Mouse (Mus musculus): ENCODE data around the gene Gpc6. TPM values are rescaled to one million over a fixed set of nuclear protein-coding genes. Genes with fewer than 3 reads are reported as not detected.

Gene Gpc6
- total and polyA plus RNA-seq, 2 experiments from 2014 or later, result 11.0 to 17.1 TPM

GRCm38 (mm10) chr14:117068179-117068578, 143.1 kb downstream of the Gpc6 start:
- Histone ChIP-seq H3K36me3 (replicated peaks; ENCODE audit: control insufficient read depth, insufficient read depth, low read length) (no peaks in the 10 kb centered on the region), H3K4me1 (ENCODE audit: control insufficient read depth, insufficient read depth) (no peaks in the 10 kb centered on the region), H3K27ac (ENCODE audit: low read depth) (no peak overlapping the region), H3K27me3 (ENCODE audit: control insufficient read depth, insufficient read depth, low read length) (no peaks in the 10 kb centered on the region), H3K9me3 (replicated peaks; ENCODE audit: control insufficient read depth, low read length) (no peaks in the 10 kb centered on the region), H3K9ac (replicated peaks; ENCODE audit: low read depth, low read length) (no peak overlapping the region), H3K4me2 (ENCODE audit: low read depth, low read length) (no peak overlapping the region), H3K4me3 (ENCODE audit: low read depth, low read length) (no peak overlapping the region)
- WGBS, result 75% methylated on average over 5 of the region's 5 CpGs
- TF ChIP-seq EP300 (IDR thresholded peaks at IDR 0.05; ENCODE audit: low read depth) (no peak), CTCF (IDR thresholded peaks at IDR 0.05; ENCODE audit: low read depth) (no peak)
- DNase-seq (ENCODE audit: low spot score) (no peak), ATAC-seq (ENCODE audit: insufficient read depth, low read depth) (no peak)

- DNase-seq (ENCODE audit: low spot score), result no peak
- Histone ChIP-seq H3K27ac (ENCODE audit: low read depth) (no peak overlapping the region), H3K9me3 (replicated peaks; ENCODE audit: control insufficient read depth, low read length) (no peaks in the 10 kb centered on the region), H3K4me3 (ENCODE audit: low read depth, low read length) (no peak overlapping the region), H3K9ac (replicated peaks; ENCODE audit: low read depth, low read length) (no peak overlapping the region), H3K4me2 (ENCODE audit: low read depth, low read length) (no peak overlapping the region), H3K4me1 (ENCODE audit: control insufficient read depth, insufficient read depth) (no peaks in the 10 kb centered on the region), H3K27me3 (ENCODE audit: control insufficient read depth, insufficient read depth, low read length) (no peaks in the 10 kb centered on the region), H3K36me3 (replicated peaks; ENCODE audit: control insufficient read depth, insufficient read depth, low read length) (no peaks in the 10 kb centered on the region)
- ATAC-seq (ENCODE audit: insufficient read depth, low read depth), result no peak
- 76% methylated on average over 4 of the region's 4 CpGs for WGBS
- TF ChIP-seq CTCF (IDR thresholded peaks at IDR 0.05; ENCODE audit: low read depth) (no peak), EP300 (IDR thresholded peaks at IDR 0.05; ENCODE audit: low read depth) (no peak)
Measured at GRCm38 (mm10) chr14:117070470-117071085, 145.5 kb downstream of the Gpc6 start.

GRCm38 (mm10) chr14:117093586-117093985, 168.5 kb downstream of the Gpc6 start:
- Histone ChIP-seq H3K4me1 (ENCODE audit: control insufficient read depth, insufficient read depth) (no peaks in the 10 kb centered on the region), H3K9ac (replicated peaks; ENCODE audit: low read depth, low read length) (no peak overlapping the region), H3K4me3 (ENCODE audit: low read depth, low read length) (no peak overlapping the region), H3K9me3 (replicated peaks; ENCODE audit: control insufficient read depth, low read length) (no peaks in the 10 kb centered on the region), H3K36me3 (replicated peaks; ENCODE audit: control insufficient read depth, insufficient read depth, low read length) (no peaks in the 10 kb centered on the region), H3K27ac (ENCODE audit: low read depth) (no peak overlapping the region), H3K27me3 (ENCODE audit: control insufficient read depth, insufficient read depth, low read length) (no peaks in the 10 kb centered on the region), H3K4me2 (ENCODE audit: low read depth, low read length) (no peak overlapping the region)
- no peak for DNase-seq (ENCODE audit: low spot score)
- 68% methylated on average over 4 of the region's 4 CpGs for WGBS
- TF ChIP-seq CTCF (IDR thresholded peaks at IDR 0.05; ENCODE audit: low read depth) (no peak), EP300 (IDR thresholded peaks at IDR 0.05; ENCODE audit: low read depth) (no peak)
- no peak for ATAC-seq (ENCODE audit: insufficient read depth, low read depth)

- no peak for ATAC-seq (ENCODE audit: insufficient read depth, low read depth)
- Histone ChIP-seq H3K4me2 (ENCODE audit: low read depth, low read length) (no peak overlapping the region), H3K9ac (replicated peaks; ENCODE audit: low read depth, low read length) (no peak overlapping the region), H3K27ac (ENCODE audit: low read depth) (no peak overlapping the region), H3K4me1 (ENCODE audit: control insufficient read depth, insufficient read depth) (no peaks in the 10 kb centered on the region), H3K27me3 (ENCODE audit: control insufficient read depth, insufficient read depth, low read length) (no peaks in the 10 kb centered on the region), H3K4me3 (ENCODE audit: low read depth, low read length) (no peak overlapping the region), H3K36me3 (replicated peaks; ENCODE audit: control insufficient read depth, insufficient read depth, low read length) (no peaks in the 10 kb centered on the region), H3K9me3 (replicated peaks; ENCODE audit: control insufficient read depth, low read length) (no peaks in the 10 kb centered on the region)
- DNase-seq (ENCODE audit: low spot score), result no peak
- WGBS, result 78% methylated on average over 4 of the region's 4 CpGs
- TF ChIP-seq EP300 (IDR thresholded peaks at IDR 0.05; ENCODE audit: low read depth) (no peak), CTCF (IDR thresholded peaks at IDR 0.05; ENCODE audit: low read depth) (no peak)
Measured at GRCm38 (mm10) chr14:117106900-117107299, 181.8 kb downstream of the Gpc6 start.

- no peak overlapping the region for H3K27ac ChIP-seq (ENCODE audit: low read depth)
- no peaks in the 10 kb centered on the region for H3K4me1 ChIP-seq (ENCODE audit: control insufficient read depth, insufficient read depth)
- no peaks in the 10 kb centered on the region for H3K36me3 ChIP-seq (replicated peaks; ENCODE audit: control insufficient read depth, insufficient read depth, low read length)
- H3K9me3 ChIP-seq (replicated peaks; ENCODE audit: control insufficient read depth, low read length), result no peaks in the 10 kb centered on the region
- DNase-seq (ENCODE audit: low spot score), result peak; percentile 15
- H3K27me3 ChIP-seq (ENCODE audit: control insufficient read depth, insufficient read depth, low read length), result no peaks in the 10 kb centered on the region
- no peak overlapping the region for H3K9ac ChIP-seq (replicated peaks; ENCODE audit: low read depth, low read length)
- H3K4me3 ChIP-seq (ENCODE audit: low read depth, low read length), result no peak overlapping the region
- TF ChIP-seq EP300 (IDR thresholded peaks at IDR 0.05; ENCODE audit: low read depth), result no peak
- no peak for TF ChIP-seq CTCF (IDR thresholded peaks at IDR 0.05; ENCODE audit: low read depth)
- no peak for ATAC-seq (ENCODE audit: insufficient read depth, low read depth)
- WGBS, result 59% methylated on average over 3 of the region's 3 CpGs
- no peak overlapping the region for H3K4me2 ChIP-seq (ENCODE audit: low read depth, low read length)
Measured at GRCm38 (mm10) chr14:117113153-117113552, 188.0 kb downstream of the Gpc6 start.

- no peak for TF ChIP-seq CTCF (IDR thresholded peaks at IDR 0.05; ENCODE audit: low read depth)
- TF ChIP-seq EP300 (IDR thresholded peaks at IDR 0.05; ENCODE audit: low read depth), result no peak
- Histone ChIP-seq H3K4me3 (ENCODE audit: low read depth, low read length) (no peak overlapping the region), H3K9ac (replicated peaks; ENCODE audit: low read depth, low read length) (no peak overlapping the region), H3K9me3 (replicated peaks; ENCODE audit: control insufficient read depth, low read length) (no peaks in the 10 kb centered on the region), H3K4me1 (ENCODE audit: control insufficient read depth, insufficient read depth) (no peaks in the 10 kb centered on the region), H3K27ac (ENCODE audit: low read depth) (no peak overlapping the region), H3K36me3 (replicated peaks; ENCODE audit: control insufficient read depth, insufficient read depth, low read length) (no peaks in the 10 kb centered on the region), H3K4me2 (ENCODE audit: low read depth, low read length) (no peak overlapping the region), H3K27me3 (ENCODE audit: control insufficient read depth, insufficient read depth, low read length) (no peaks in the 10 kb centered on the region)
- ATAC-seq (ENCODE audit: insufficient read depth, low read depth) (no peak), DNase-seq (ENCODE audit: low spot score) (peak; percentile 16)
- 33% methylated on average over 1 of the region's 1 CpGs for WGBS
Measured at GRCm38 (mm10) chr14:117122036-117122435, 196.9 kb downstream of the Gpc6 start.

Measured in heart, postnatal 0 days (tissue).